Mouse (Mus musculus) megakaryocyte, embryonic 14.5 days (primary cell): Measurements from ENCODE around the gene Cinp. TPM values are rescaled to one million over a fixed set of nuclear protein-coding genes. Genes with fewer than 3 reads are reported as not detected.

ENCODE experiments used
- H3K27me3 ChIP-seq: replicated peaks from 2 replicates; pipeline ENCODE3; 2012; ENCODE audit warnings: inconsistent platforms
- H3K36me3 ChIP-seq: replicated peaks from 2 replicates; pipeline ENCODE3; 2012; ENCODE audit warnings: low read length, inconsistent platforms, mixed read lengths
- H3K4me1 ChIP-seq: 2 replicates; pipeline ENCODE4 v1.6.1; 2012; ENCODE audit warnings: inconsistent platforms
- H3K4me3 ChIP-seq: replicated peaks from 2 replicates; pipeline ENCODE3; 2012; ENCODE audit warnings: moderate library complexity, mild to moderate bottlenecking, inconsistent platforms
- H3K9me3 ChIP-seq: 2 replicates; pipeline ENCODE4 v1.6.1; 2012; ENCODE audit warnings: inconsistent platforms
- FLI1 ChIP-seq: IDR thresholded peaks from 2 replicates; pipeline ENCODE4 v1.6.1; 2012; ENCODE audit warnings: low read length, inconsistent platforms, mixed read lengths
- GATA1 ChIP-seq: IDR thresholded peaks from 3 replicates; pipeline ENCODE4 v1.6.1; 2012; ENCODE audit warnings: mixed read lengths, low read length, inconsistent platforms, borderline replicate concordance
- polyA plus RNA-seq: library from polyadenylated mRNA; stranded (reverse); fragments of >175 nt; gene quantifications from 2 replicates; pipeline ENCODE4 v1.2.3, GENCODE M21; 2012; ENCODE audit warnings: low replicate concordance; ENCODE audit not compliant: insufficient read depth

Gene Cinp
- 11.5 and 21.2 TPM in 2 replicates for polyA plus RNA-seq

DNA sequence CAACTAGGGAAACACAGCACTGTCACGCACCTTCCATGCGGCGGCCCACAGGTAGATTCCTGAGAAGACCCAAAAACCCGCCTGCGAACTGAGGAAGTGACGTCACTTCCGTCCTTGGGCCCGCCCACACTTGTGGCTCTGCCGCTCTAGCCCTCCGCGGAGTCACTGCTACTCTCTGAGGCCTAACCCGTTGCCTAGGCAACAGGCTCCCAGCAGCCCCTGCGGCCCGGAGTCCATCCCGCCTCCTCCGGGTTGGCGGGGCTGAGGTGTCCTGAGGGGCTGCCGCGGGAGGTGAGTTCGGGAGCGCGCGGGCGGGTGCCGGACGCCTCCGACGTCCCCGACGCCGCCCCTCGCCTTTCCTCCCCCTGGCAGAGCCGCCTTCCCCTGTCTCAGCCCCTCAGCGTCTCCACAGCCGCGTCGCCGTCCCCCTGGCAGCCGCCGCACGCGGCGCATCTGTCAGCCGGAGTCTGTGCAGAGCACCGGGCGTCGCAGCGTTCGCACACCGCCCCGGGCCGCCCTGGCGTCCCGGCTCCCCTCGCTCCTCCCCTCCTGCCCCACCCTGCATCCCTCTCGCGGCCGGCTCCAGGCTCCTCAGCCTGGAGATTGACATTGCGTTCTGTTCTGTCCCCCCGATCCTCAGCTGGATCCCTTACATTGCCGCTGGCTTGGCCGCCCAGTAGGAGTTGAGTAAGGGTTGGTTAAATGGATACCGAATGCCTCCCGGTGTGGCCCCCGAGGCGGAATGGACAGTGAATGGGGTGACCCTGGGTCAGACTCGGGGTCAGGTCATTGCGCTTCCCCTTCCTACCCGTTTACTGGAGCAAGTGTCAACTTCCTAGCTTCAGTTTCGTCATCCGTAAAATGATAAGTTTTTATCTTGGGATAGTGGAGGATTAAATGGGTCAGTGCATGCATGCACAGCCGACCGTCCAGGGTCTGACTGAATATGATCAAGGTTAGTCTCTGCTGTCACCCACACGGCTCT is at the start of gene Cinp, which contains the start of gene Tecpr2:
Gene Cinp (minus strand): TSS at position 110 of the 985 bp plus-strand sequence.
Gene Tecpr2 (plus strand): TSS at position 229 of the 985 bp plus-strand sequence.
- no peak for TF ChIP-seq GATA1
- TF ChIP-seq FLI1 = peak; percentile 60; the same call in 1 of the 2 replicates
- Histone ChIP-seq H3K36me3 (peaks cover 55% of the 10 kb centered on the region), H3K9me3 (no peaks in the 10 kb centered on the region), H3K4me3 (peak within 1 kb of the TSS; percentile 100), H3K4me1 (peaks cover 81% of the 10 kb centered on the region), H3K27me3 (no peaks in the 10 kb centered on the region)

DNA sequence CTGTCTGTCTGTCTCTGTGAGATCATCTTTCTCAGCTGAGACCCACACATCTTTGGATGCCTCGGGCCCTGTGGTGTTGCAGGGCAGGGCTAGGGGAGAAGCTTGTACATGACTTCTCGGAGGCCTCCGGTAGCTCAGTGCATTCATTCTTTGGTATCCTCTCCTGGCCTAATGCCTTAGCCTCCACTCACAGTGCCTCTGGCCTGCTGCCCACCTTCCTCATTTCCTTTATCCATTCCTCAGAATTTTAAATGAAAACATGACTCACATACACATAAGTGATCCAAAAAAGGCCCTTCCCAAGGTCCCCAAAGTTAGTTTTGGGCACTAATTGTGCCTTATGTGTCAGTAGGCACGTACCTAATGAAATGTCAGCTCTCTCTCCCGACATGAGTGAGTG is 48.6 kb upstream of the Cinp start:
- H3K36me3 ChIP-seq = peaks cover 98% of the 10 kb centered on the region
- H3K9me3 ChIP-seq = peaks cover 5% of the 10 kb centered on the region; the same call in 1 of the 2 replicates
- H3K27me3 ChIP-seq = no peaks in the 10 kb centered on the region
- no peak for TF ChIP-seq GATA1
- TF ChIP-seq FLI1 = no peak
- H3K4me3 ChIP-seq = no peak overlapping the region
- peaks cover 69% of the 10 kb centered on the region for H3K4me1 ChIP-seq

DNA sequence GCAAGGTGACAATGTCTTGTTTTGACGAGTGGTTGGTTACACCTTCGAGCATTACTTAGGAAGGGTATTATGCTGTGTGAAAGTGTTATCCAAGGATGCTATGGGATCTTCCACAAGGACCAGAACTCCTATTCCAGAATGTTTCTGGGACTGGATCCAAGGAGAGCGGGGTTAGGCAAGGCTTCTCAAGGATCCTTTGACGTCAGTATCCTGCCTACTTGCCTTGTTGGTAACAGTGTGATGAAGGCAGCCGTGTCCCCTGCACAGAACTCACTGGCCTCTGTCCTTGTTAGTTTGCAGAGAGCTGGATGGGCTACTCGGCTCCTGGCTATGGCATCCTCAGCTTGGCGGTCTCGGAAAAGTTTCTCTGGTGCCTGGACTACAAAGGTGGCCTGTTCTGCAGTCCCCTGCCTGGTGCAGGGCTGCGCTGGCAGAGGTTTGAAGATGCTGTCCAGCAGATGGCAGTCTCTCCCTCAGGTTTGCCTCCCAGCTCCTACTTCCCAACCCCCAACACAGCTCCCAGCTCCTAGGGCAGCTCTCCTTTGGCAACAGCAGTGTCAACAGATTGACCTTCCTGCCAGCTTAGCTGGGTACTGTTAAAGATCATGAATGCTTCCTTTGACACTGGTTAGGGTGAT is 47.2 kb upstream of the Cinp start:
- Histone ChIP-seq H3K27me3 (no peaks in the 10 kb centered on the region), H3K4me1 (peaks cover 74% of the 10 kb centered on the region), H3K9me3 (peaks cover 5% of the 10 kb centered on the region; the same call in 1 of the 2 replicates), H3K36me3 (peaks cover 98% of the 10 kb centered on the region), H3K4me3 (no peak overlapping the region)
- no peak for TF ChIP-seq GATA1
- TF ChIP-seq FLI1 = no peak

DNA sequence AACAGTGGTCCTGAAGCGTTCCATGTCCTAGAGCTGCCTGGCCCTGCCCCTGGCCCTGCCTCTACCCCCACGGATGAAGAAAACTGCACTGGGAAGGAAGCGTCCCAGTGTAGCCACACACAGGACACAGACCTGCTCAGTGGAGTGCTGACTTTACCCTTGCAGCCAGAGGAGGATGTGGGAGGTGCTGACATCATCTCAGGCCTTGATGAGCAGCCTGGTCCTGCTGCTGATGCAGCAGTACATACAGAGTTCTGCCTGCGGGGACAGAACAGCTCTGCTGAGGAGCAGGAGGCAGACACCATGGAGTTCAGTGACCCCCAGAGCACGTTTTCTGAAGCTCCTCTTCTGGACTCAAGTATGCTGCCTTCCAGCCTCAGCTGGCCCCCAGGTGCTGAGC is 43.9 kb upstream of the Cinp start:
- Histone ChIP-seq H3K9me3 (no peaks in the 10 kb centered on the region), H3K4me1 (peaks cover 64% of the 10 kb centered on the region), H3K36me3 (peaks cover 96% of the 10 kb centered on the region), H3K27me3 (no peaks in the 10 kb centered on the region), H3K4me3 (no peak overlapping the region)
- no peak for TF ChIP-seq FLI1
- no peak for TF ChIP-seq GATA1

DNA sequence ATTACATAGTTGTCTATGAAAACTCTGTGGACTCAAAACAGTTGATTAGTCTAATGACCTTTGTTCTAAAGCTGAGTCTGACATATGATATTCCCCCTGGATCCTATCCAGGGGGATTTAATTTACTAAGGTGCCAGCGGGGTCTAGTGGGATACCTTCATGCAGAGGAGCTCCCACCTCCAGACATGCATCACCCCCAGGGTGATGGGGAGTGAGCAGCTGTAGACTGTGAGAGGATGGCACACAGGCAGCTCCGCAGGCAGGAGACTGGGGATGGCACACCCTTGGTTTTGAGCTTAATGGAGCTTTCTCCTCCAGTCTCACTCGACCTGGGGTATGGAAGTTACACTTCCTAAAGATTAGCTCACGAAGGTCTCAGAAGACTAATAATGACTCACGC is 32.6 kb upstream of the Cinp start:
- TF ChIP-seq FLI1 (no peak), GATA1 (no peak)
- H3K4me1 ChIP-seq = peaks cover 34% of the 10 kb centered on the region
- H3K9me3 ChIP-seq = no peaks in the 10 kb centered on the region
- H3K36me3 ChIP-seq = peaks cover 88% of the 10 kb centered on the region
- H3K27me3 ChIP-seq = no peaks in the 10 kb centered on the region
- no peak overlapping the region for H3K4me3 ChIP-seq

DNA sequence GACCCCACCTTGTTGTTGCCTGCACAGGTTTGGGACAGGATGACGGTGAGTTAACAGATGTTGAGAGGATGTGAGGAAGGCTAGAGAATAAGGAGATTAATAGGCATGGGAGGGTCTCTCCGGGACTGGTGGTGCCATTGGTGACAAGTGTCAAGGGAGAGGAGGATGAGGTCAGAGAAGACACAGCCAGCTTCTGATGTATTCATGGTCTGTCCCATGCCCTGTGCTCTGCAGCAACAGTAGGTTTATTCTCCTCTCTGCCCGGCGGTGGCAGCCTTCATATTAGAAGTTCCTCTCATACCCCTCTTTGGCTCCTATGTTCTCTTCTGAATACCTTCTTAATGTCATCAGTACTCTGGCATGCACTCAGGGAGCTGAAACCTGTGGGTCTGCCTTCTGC is 31.3 kb upstream of the Cinp start:
- Histone ChIP-seq H3K27me3 (no peaks in the 10 kb centered on the region), H3K36me3 (peaks cover 87% of the 10 kb centered on the region), H3K9me3 (no peaks in the 10 kb centered on the region), H3K4me1 (peaks cover 47% of the 10 kb centered on the region), H3K4me3 (no peak overlapping the region)
- TF ChIP-seq GATA1 = no peak
- no peak for TF ChIP-seq FLI1

DNA sequence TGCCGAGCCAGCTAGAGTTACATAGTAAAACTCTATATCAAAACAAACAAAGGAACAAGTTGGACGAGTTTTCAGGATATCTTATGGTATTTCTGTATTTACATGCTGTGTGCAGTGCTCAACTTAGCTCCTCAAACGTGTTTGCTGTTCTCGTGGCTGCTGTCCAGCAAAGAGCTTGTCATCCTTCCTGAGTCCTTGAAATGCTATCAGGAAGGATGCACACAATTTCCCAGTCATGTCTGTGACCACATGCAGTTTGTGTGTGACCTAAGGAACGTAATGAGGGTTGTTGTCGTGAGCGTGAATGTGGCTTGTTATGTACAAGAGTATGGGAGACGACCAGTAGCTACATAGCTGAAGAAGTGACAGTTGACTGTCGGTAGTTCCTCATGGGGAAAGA is 26.8 kb upstream of the Cinp start:
- peaks cover 90% of the 10 kb centered on the region for H3K36me3 ChIP-seq
- H3K4me1 ChIP-seq = peaks cover 89% of the 10 kb centered on the region
- no peaks in the 10 kb centered on the region for H3K27me3 ChIP-seq
- TF ChIP-seq GATA1 = no peak; the same call in 1 of the 3 replicates
- TF ChIP-seq FLI1 = 0 out of 2 replicates have a peak, but pooled peaks have one; percentile 35
- peak overlapping the region; percentile 80 for H3K4me3 ChIP-seq
- no peaks in the 10 kb centered on the region for H3K9me3 ChIP-seq

DNA sequence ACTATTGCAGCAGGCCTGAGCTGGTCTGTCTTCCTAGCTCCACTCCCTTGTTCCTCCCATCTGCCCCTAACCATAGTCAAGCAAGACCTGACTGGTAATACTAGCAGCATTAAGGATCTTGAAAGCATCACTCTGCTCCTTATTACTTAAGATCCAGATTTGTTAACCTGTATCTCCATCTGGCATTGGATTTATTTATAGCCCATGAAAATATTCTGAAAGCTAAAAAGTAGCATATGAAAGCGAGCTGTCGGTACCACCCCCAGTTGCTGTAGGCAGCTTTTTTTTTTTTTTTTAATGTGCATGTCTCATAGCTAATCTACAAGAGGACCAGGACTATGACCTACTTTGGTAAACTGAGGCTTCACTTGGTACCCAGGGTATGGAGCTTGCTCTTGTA is 21.0 kb upstream of the Cinp start:
- no peak for TF ChIP-seq FLI1
- no peak for TF ChIP-seq GATA1
- Histone ChIP-seq H3K36me3 (peaks cover 71% of the 10 kb centered on the region), H3K9me3 (peaks cover 5% of the 10 kb centered on the region; the same call in 1 of the 2 replicates), H3K4me3 (no peak overlapping the region), H3K4me1 (peaks cover 89% of the 10 kb centered on the region), H3K27me3 (no peaks in the 10 kb centered on the region)

DNA sequence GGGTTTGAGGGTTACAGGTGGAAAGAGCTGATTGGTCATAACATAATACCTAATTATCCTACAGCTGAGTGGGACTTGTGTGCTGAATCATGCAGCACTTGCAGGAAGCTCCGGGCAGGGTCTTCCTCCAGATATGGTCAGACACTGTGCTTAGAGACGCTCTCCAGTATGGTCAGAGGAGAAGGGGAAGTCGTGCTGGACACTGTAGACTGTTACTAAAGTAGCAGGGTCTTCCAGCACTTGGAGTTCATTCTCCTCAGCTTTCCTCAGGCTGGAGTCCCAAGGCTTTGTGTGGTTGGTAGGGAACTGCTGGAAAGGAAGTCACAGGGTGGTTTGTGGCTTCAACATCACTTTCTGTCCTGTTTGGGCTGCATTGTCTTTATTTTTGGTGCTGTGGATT is 18.9 kb upstream of the Cinp start:
- peaks cover 8% of the 10 kb centered on the region; the same call in 1 of the 2 replicates for H3K9me3 ChIP-seq
- TF ChIP-seq GATA1 (no peak), FLI1 (no peak)
- peak overlapping the region; percentile 81 for H3K4me3 ChIP-seq
- peaks cover 81% of the 10 kb centered on the region for H3K4me1 ChIP-seq
- H3K27me3 ChIP-seq = no peaks in the 10 kb centered on the region
- peaks cover 71% of the 10 kb centered on the region for H3K36me3 ChIP-seq
